Mouse (Mus musculus): Measurements from ENCODE around the gene Oxsm. TPM values are rescaled to one million over a fixed set of nuclear protein-coding genes. Genes with fewer than 3 reads are reported as not detected.

The Oxsm gene
- total RNA-seq, 2 experiments from 2014 or later, result 10.4 to 11.6 TPM

DNA sequence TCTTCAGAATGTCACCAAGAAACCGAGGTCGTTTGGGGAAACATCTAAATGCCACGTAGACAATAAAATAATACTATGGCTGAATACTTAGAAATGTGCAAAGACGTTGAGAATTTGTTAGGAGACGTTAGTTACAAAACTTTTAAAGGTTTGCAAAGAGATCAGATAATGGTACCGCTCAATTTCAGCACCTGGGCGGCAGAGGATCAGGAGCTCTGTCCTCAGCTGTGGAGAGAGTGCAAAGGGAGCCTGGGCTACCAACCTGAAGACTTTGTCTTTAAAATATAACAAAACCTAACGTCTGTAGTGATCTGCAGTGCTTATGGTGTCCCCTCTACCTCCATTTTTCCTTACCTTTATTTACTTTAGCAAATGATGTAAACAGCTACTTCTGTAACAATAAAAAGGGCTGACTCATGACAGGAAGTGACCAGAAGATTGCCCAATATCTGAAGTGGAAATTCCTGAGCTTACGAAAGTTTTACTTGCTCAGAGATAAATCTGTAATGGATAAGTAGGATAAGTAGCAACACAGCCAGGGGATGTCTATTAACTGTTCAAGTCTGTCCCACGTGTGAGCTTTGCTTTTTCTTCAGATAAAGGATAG lies 5.9 kb downstream of the Oxsm start:
- no peak for DNase-seq (ENCODE audit: low spot score in 2 of 2)
- intact Hi-C loops (cut with DNase I), result no loop called here

DNA sequence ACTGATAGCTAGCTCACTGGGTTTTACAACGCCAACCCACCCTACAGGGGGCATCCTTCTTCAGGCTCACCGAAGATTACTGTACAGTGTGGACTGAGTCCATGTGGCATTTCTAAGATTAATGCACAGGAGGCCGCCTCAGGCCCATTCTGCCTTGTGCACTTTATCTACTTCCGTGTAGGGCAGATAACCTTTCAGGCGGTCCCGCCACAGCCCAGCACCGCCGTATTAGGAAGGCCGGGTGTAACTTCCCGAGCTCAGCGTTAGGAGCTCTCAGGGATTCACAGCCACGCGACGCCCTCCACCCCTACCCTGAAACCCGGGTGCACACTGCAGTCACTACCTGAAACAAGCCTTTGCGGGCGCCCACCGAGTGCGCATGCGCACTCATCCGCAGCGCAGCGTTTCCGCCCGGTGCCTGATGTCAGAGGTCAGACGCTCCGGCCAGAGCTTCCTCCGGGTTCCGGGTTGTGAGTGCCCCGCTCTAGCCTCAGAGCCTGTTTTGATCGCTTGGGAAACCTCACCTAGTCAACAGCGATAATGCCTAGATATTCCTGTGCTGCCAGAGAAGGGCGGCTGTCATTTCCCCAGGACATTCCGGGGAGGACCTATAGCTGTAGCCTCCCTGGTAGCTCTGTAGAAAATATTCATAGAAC lies 6.5 kb downstream of the Oxsm start:
- intact Hi-C loops (cut with DNase I), result no loop called here
- peak; percentile 92 to 94 for DNase-seq (ENCODE audit: low spot score in 2 of 2)

DNA sequence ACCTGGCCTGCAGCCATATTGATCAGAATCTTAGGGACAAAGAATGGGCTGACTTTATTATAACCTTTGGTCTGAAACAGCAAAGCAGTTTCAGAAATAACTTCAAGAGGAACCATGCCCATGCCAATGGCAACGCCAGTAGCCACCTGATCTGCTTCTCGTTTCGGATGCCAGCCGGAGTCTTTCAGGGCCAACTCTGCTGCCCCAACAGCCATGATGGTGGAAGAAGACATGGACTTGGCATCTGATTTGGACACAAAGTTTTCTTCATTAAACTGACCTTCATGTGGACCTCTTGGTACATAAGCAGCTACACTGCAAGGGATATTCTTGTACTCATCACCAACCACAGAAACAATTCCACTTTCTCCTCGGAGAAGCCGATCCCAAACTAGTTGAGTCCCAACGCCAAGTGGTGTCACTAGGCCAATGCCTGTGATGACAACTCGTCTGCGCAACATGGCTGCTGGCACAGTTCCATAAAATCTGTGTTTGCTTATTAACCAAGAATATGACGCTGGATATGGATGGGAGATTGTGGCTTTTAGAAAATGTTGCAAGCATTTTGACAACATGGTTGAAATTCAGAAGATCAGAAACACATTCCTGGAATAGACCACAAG lies 7.3 kb downstream of the Oxsm start:
- intact Hi-C loops (cut with DNase I), result no loop called here
- no peak for DNase-seq (ENCODE audit: low spot score in 2 of 2)

DNA sequence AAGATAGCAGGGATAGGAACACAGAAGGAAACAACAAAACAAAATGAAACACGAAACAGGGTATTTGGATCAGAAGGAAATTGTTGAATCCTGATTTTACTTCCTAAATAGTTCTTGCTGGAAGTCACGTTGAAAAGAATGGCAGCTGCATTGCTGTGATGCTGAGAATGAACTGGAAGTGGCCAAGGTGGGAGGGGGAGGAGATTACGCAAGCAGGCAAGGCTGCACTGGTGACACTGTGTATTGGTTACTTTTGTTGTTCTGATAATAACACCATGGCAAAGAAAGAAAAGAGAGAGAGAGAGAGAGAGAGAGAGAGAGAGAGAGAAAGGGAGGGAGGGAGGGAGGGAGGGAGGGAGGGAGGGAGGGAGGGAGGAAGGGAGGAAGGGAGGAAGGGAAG lies 13.1 kb downstream of the Oxsm start:
- intact Hi-C loops (cut with DNase I), result no loop called here
- no peak for DNase-seq (ENCODE audit: low spot score in 2 of 2)

DNA sequence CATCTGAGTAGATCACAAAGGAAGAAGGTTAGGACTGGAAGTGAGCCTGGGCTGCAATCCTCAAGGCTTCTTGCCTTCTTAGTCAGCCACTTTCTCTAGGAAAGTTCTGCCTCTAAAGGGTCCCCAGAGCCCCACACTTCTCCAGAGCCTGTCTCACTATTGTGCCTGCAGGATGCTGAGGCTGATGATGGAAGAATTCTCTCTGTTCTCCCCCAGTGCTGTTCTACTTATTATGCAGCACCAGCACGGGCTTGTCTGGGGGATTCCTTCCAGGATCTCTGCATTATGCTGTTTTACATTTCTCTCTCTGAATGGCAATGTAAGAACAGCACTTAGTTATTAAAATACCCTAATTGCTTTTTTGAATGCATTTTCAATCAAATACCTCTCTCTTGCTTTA lies 16.1 kb downstream of the Oxsm start:
- DNase-seq (ENCODE audit: low spot score in 2 of 2), result no peak
- intact Hi-C loops (cut with DNase I), result no loop called here

DNA sequence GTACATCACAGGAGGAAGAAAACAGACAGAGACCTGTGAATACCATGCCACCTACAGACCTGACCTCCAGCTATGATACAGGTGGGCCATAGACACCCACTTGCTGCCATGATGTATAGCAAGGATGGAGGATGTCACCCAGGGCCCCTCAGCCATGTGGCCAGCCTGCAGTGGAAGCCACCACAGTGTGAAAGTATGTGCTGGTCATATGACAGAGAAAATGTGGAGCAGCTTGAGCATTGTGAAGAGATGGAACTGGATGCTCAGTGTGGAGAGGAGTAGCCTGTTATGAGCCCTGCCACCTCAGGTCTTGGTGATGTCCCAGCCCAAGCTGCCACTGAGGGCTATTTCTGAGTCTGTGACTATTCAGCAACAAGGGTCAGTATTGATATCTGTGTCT lies 19.0 kb downstream of the Oxsm start:
- DNase-seq (ENCODE audit: low spot score in 2 of 2), result no peak
- intact Hi-C loops (cut with DNase I), result no loop called here

DNA sequence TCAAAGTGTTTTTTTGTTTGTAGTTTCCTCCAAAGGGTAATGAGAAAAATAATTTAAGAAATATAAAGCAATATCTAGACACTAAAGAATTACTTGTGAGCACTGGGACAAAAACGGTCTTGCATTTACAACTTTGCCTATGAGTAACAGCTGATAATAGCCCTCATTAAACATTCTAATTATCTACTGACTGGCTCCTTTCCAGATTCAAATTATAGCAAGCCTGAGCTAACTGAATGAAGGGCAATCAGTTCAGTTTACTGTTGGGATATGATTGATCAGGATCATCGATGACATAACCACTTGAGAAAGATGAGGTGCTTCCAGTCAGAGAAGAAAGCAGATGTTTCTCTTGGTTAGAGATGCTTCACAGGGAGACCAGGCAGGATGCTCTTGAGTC lies 20.2 kb downstream of the Oxsm start:
- DNase-seq (ENCODE audit: low spot score in 2 of 2), result no peak
- intact Hi-C loops (cut with DNase I), result no loop called here

DNA sequence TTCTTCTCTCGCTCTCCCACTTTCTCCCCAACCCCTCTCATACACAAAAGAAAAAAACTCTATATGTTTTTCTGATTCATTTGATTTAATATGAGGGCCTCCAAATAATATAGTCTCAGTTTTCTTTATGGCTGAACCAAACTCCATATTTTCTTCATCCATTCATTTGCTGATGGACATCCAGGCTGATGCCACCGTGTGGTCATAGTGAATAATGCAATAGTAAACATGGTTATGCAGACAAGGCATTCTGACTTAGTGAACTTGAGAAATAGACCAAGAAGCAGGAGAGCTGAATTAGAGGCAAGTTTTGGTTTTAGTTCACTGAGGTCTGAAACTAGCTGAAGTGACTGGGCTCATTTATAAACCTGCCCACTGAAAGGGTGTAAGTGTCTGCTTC lies 30.6 kb downstream of the Oxsm start:
- no peak for DNase-seq (ENCODE audit: low spot score in 2 of 2)
- intact Hi-C loops (cut with DNase I), result no loop called here

DNA sequence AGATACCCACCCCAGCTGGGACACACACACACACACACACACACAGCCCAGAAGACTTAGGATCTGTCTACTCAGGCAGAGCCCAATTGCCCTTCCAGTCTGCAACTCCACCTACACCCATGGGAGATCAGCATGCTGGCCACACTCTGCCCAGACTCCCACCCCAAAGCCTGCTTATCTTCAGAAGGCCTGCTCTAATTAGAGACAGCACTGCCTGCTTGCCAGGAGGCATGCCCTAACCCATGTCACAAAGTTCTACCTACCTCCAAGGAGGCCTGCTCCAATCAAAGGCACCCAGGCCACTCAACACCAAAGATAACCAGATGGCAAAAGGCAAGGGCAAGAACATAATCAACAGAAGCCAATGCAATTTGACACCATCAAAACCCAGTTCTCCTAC lies 41.9 kb downstream of the Oxsm start:
- no peak for DNase-seq (ENCODE audit: low spot score in 2 of 2)
- intact Hi-C loops (cut with DNase I), result no loop called here

DNA sequence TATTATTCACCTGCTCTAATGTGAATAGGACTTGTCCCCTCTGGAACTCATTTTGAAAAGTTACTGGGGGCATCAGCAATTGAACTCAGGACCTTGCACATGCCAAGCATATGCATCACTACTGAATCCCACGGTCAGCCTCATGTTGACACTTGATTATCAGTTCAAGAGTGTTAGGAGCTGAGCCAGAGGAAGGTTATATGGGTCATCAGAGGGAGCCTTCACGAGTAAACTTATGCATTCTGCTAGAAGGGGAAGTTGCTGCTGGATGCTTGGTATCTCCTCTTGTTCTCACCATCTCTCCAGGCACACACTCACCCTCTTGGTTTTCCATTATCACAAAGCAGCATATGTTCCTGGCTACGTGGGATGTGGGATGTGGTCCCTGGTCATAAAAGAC lies 47.9 kb downstream of the Oxsm start:
- DNase-seq (ENCODE audit: low spot score in 2 of 2), result no peak
- intact Hi-C loops (cut with DNase I), result loop anchor here (5.0 kb wide), 1 partner anchor 1334 kb away; no protein-coding TSS in a partner anchor

DNA sequence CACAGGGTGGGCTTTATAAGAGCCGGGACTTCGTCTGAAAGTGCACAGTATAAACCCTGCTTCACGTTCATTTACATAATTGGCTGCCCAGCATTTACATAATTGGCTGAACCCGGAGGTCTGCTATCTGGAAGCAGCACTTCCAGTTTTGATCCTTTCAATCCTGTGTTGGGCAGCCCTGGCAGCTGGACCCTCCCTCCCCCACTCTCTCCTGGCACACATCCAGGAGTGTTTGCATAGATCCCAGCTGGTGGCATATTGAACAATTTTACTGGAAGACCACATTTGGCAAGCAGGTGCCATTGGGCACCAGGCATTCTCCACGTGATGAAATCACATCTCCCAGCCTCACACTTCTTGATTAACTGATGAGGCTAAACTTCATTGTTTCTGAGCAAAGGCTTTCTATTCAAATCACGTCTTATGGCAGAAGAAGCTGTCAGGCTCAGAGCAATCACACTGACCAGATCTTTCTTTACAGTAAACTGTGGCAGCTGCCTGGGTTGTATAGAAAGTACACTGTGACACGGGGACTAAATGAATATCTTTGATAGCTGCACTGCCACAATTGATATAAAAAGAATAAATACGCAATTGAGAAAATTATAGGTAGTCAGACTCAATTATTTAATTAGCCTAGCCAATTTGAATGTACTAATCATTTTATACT lies 48.5 kb downstream of the Oxsm start:
- intact Hi-C loops (cut with DNase I), result loop anchor here (5.0 kb wide), 1 partner anchor 1334 kb away; no protein-coding TSS in a partner anchor
- DNase-seq (ENCODE audit: low spot score in 2 of 2), result peak; percentile 24 to 37

DNA sequence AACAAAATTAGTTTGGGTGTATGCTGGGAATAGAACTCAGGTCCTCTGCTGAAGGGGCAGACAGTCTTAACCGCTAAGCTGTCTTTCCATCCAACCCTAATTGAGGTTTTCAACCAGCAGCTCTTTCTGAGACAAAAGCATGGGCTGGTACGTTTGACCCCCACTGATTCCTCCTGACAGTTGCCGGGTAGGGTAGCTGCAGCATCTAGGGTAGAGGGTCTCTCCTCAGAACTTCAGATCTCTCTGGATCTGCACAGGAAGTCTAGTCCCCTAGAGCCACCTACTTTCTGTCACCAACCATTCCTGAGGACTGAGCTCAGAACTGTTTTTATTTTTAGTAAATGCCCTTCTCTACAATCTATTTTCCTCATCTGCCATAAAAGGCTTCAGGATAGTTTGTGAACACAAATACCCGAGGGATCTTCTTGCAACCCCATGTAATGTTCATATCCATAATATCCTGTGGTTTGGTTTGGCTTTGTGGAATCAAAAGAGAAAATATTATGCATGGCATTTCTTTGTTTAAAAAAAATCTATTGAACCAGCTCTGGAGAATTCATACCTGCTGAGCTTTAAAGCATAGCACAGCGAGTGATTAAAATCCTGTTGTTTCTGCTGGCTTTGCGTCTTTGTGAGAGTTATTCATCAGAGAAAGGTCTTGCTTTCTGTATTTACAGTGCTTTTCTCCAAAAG lies 49.2 kb downstream of the Oxsm start:
- DNase-seq (ENCODE audit: low spot score in 2 of 2), result no peak
- intact Hi-C loops (cut with DNase I), result loop anchor here (5.0 kb wide), 1 partner anchor 1333 kb away; no protein-coding TSS in a partner anchor

DNA sequence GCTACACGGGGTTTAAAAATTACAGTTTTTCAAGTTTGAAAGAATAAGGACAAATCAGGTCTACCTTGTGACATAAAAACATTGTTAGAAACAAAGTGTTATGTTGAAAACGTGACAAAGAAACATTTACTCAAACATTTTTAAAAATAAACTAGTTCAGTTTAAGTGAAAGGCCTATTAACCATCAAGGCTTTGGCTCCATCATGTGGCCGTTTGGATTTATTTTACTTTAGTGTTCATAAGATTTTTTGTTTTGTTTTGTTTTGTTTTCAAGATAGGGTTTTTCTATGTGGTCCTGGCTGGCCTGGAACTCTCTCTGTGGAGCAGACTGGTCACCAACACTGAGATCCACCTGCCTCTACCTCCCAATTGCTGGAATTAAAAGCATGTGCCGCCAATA lies 53.1 kb downstream of the Oxsm start:
- intact Hi-C loops (cut with DNase I), result loop anchor here (5.0 to 10.0 kb wide), 2 partner anchors 839 to 1712 kb away; no protein-coding TSS in a partner anchor
- no peak for DNase-seq (ENCODE audit: low spot score in 2 of 2)

DNA sequence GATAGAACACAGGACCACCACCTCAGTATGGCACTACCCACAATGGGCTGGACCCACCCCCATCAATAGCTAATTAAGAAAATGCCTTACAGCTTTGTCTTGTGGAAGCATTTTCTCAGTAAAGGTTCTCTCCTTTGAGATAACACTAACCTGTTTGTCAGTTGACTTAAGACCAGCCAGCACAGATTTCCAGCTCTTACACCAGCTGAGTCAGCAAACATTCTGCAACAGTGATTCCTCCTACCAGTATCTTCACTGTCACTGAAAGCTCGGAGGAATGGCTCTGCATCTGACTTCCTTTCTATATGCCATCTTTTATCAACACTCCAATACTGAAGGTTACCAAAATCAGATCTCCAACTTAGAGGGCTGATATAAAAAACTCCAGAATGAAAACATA lies 54.1 kb downstream of the Oxsm start:
- intact Hi-C loops (cut with DNase I), result loop anchor here (5.0 to 10.0 kb wide), 2 partner anchors 838 to 1711 kb away; no protein-coding TSS in a partner anchor

DNA sequence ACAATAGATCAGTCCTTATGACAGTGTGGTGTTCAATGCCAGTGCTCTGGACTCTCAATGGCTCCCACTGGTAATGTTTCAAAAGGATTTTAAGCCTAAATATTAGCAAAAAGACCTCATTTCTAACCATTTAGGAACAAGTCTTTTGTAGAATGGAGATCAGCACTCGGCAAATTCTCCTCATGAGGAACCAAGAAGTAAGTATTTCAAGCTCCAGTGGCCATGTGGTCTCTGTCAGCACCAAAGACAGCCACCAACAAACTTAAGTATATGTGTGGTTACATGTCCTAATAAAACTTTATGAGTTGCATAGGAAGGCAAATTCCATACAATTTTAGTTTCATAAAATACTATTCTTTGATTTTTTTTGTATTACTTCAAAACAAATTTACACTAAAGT lies 55.5 kb downstream of the Oxsm start:
- intact Hi-C loops (cut with DNase I), result loop anchor here (10.0 kb wide), 1 partner anchor 1709 kb away; no protein-coding TSS in a partner anchor
- no peak for DNase-seq (ENCODE audit: low spot score in 2 of 2)

More for the DNA sequence above, 54.1 kb downstream of the Oxsm start:
- no peak for DNase-seq (ENCODE audit: low spot score in 2 of 2)

DNA sequence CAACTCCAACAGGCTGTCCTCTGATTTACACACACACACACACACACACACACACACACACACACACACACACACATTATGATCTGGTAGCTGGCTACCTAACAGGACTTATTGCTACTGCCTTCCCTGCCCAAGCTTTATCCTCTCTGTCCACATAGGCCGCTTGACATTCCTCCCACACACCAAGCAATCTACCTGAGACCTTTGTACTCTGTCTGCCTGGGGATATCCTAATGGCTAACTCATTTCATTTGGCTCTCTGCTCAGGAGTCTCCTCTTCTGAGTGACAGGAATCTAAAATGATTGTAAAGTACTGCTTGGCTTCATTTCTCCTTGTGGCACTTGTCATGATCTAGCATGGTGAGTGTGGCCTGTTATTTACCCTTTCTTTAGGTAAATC lies 60.5 kb downstream of the Oxsm start:
- intact Hi-C loops (cut with DNase I), result no loop called here

More for the DNA sequence above, 60.5 kb downstream of the Oxsm start:
- DNase-seq (ENCODE audit: low spot score in 2 of 2), result no peak
